Mouse (Mus musculus): ENCODE data around the gene Insl6. TPM values are rescaled to one million over a fixed set of nuclear protein-coding genes. Genes with fewer than 3 reads are reported as not detected.

Gene Insl6
- total and polyA plus RNA-seq, 3 experiments, result 5.1 to 11.2 (median 8.5) TPM

DNA sequence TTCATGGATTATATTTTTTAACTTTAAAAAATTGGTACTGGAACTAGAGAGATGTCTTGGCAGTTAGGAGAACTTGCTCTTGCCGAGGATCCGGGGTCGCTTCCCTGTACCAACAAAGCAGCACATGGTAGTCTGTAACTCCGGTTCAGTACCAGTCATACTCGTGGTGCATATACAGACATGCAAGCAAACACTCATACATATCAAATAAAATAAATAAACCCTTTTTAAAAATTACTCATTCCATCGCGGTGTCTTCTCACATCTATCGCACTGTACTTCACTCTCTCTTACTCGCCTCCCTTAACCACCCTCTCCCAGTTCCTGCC, 660 bp upstream of the Insl6 start:
- peak overlapping the region; percentile 39; the same call in 1 of the 2 replicates for H3K9ac ChIP-seq (ENCODE audit: insufficient read depth, low read depth)
- no peaks in the 10 kb centered on the region; the same call in 1 of the 2 replicates for H3K79me2 ChIP-seq (replicated peaks; ENCODE audit: control insufficient read depth, extremely low read depth, insufficient read depth, poor library complexity, severe bottlenecking)
- dilution Hi-C loops (cut with MboI; ENCODE audit: extremely low pct_ligation_motif_present, extremely low pct_unique_long_range_greater_than_20kb, low sequenced_read_pairs) (no loop called here), in situ Hi-C loops (cut with MboI; ENCODE audit: low pct_ligation_motif_present, low pct_unique_long_range_greater_than_20kb, low sequenced_read_pairs) (no loop called here)
- TF ChIP-seq JUND (conservative IDR thresholded peaks at IDR 0.05; ENCODE audit: low read depth, low read length) (no peak), PAX5 (IDR thresholded peaks at IDR 0.05; ENCODE audit: low read length) (no peak), MXI1 (IDR thresholded peaks at IDR 0.05; ENCODE audit: low read depth, low read length) (no peak)
- H3K4me2 ChIP-seq (ENCODE audit: insufficient read depth, low read depth, poor library complexity, severe bottlenecking), result no peak overlapping the region
- H3K9me3 ChIP-seq (replicated peaks; ENCODE audit: low read length), result no peaks in the 10 kb centered on the region
- H3K4me1 ChIP-seq (ENCODE audit: control insufficient read depth in 1 of 2, insufficient read depth in 2 of 2), result peaks cover 0 to 8% of the 10 kb centered on the region in 2 experiments; a peak in 1 of 4 replicates
- H3K4me3 ChIP-seq (replicated peaks in 1 of 3; ENCODE audit: low read depth in 2 of 3, low read length in 2 of 3, poor library complexity in 1 of 3), result no peak overlapping the region
- H3K36me3 ChIP-seq (replicated peaks in 1 of 2; ENCODE audit: control insufficient read depth in 1 of 2, insufficient read depth in 1 of 2, low read length in 1 of 2), result no peaks in the 10 kb centered on the region
- no peak overlapping the region for H3K27ac ChIP-seq (ENCODE audit: insufficient read depth, low read depth)
- no peaks in the 10 kb centered on the region for H3K27me3 ChIP-seq (replicated peaks)
- no peak for DNase-seq (ENCODE audit: extremely low read depth)

GRCm38 (mm10) chr19:29323416-29324049, 1.6 kb downstream of the Insl6 start:
- Histone ChIP-seq H3K9ac (ENCODE audit: insufficient read depth, low read depth) (peak overlapping the region; percentile 83), H3K9me3 (replicated peaks; ENCODE audit: low read length) (no peaks in the 10 kb centered on the region), H3K4me2 (ENCODE audit: insufficient read depth, low read depth, poor library complexity, severe bottlenecking) (peak overlapping the region; percentile 82), H3K79me2 (replicated peaks; ENCODE audit: control insufficient read depth, extremely low read depth, insufficient read depth, poor library complexity, severe bottlenecking) (no peaks in the 10 kb centered on the region; the same call in 1 of the 2 replicates), H3K27me3 (replicated peaks) (no peaks in the 10 kb centered on the region), H3K4me1 (ENCODE audit: control insufficient read depth in 1 of 2, insufficient read depth in 2 of 2) (peaks cover 0 to 8% of the 10 kb centered on the region in 2 experiments; a peak in 1 of 4 replicates), H3K27ac (ENCODE audit: insufficient read depth, low read depth) (no peak overlapping the region; the same call in 1 of the 2 replicates), H3K4me3 (replicated peaks in 1 of 3; ENCODE audit: low read depth in 2 of 3, low read length in 2 of 3, poor library complexity in 1 of 3) (peak overlapping the region; percentile 37 to 82 (median 81)), H3K36me3 (replicated peaks in 1 of 2; ENCODE audit: control insufficient read depth in 1 of 2, insufficient read depth in 1 of 2, low read length in 1 of 2) (no peaks in the 10 kb centered on the region)
- dilution Hi-C loops (cut with MboI; ENCODE audit: extremely low pct_ligation_motif_present, extremely low pct_unique_long_range_greater_than_20kb, low sequenced_read_pairs) (no loop called here), in situ Hi-C loops (cut with MboI; ENCODE audit: low pct_ligation_motif_present, low pct_unique_long_range_greater_than_20kb, low sequenced_read_pairs) (no loop called here)
- DNase-seq (ENCODE audit: extremely low read depth), result no peak
- no peak for TF ChIP-seq MXI1 (IDR thresholded peaks at IDR 0.05; ENCODE audit: low read depth, low read length)
- TF ChIP-seq EP300 (IDR thresholded peaks at IDR 0.05; ENCODE audit: low read length), result peak; percentile 63; the same call in 1 of the 2 replicates
- TF ChIP-seq SIN3A (IDR thresholded peaks at IDR 0.05; ENCODE audit: low read length), result peak; percentile 73
- TF ChIP-seq MAZ (IDR thresholded peaks at IDR 0.05; ENCODE audit: low read depth, low read length), result no peak
- TF ChIP-seq TCF12 (IDR thresholded peaks at IDR 0.05; ENCODE audit: low read depth, low read length), result no peak
- TF ChIP-seq HCFC1 (IDR thresholded peaks at IDR 0.05; ENCODE audit: low read depth, low read length), result no peak
- no peak for TF ChIP-seq RCOR1 (conservative IDR thresholded peaks at IDR 0.05; ENCODE audit: low read depth, low read length)
- no peak for TF ChIP-seq ELF1 (IDR thresholded peaks at IDR 0.05; ENCODE audit: low read depth, low read length)
- peak; percentile 47 for TF ChIP-seq IRF4 (IDR thresholded peaks at IDR 0.05; ENCODE audit: low read depth, low read length)
- no peak for TF ChIP-seq NRF1 (IDR thresholded peaks at IDR 0.05; ENCODE audit: low read depth, low read length)
- no peak for TF ChIP-seq ZMIZ1 (IDR thresholded peaks at IDR 0.05; ENCODE audit: low read depth, low read length)

- H3K79me2 ChIP-seq (replicated peaks; ENCODE audit: control insufficient read depth, extremely low read depth, insufficient read depth, poor library complexity, severe bottlenecking), result no peaks in the 10 kb centered on the region
Observed at GRCm38 (mm10) chr19:29312661-29313060, 12.5 kb downstream of the Insl6 start.

More at GRCm38 (mm10) chr19:29312661-29313060, 12.5 kb downstream of the Insl6 start:
- dilution Hi-C loops (cut with MboI; ENCODE audit: extremely low pct_ligation_motif_present, extremely low pct_unique_long_range_greater_than_20kb, low sequenced_read_pairs), result no loop called here
- Histone ChIP-seq H3K27me3 (replicated peaks) (no peaks in the 10 kb centered on the region), H3K4me1 (ENCODE audit: control insufficient read depth in 1 of 2, insufficient read depth in 2 of 2) (no peaks in the 10 kb centered on the region), H3K36me3 (replicated peaks in 1 of 2; ENCODE audit: control insufficient read depth in 1 of 2, insufficient read depth in 1 of 2, low read length in 1 of 2) (peaks cover 7 to 26% of the 10 kb centered on the region in 2 experiments), H3K9ac (ENCODE audit: insufficient read depth, low read depth) (no peak overlapping the region), H3K9me3 (replicated peaks; ENCODE audit: low read length) (peaks cover 5% of the 10 kb centered on the region), H3K27ac (ENCODE audit: insufficient read depth, low read depth) (no peak overlapping the region), H3K4me3 (replicated peaks in 1 of 3; ENCODE audit: low read depth in 2 of 3, low read length in 2 of 3, poor library complexity in 1 of 3) (no peak overlapping the region), H3K4me2 (ENCODE audit: insufficient read depth, low read depth, poor library complexity, severe bottlenecking) (no peak overlapping the region)
- in situ Hi-C loops (cut with MboI; ENCODE audit: low pct_ligation_motif_present, low pct_unique_long_range_greater_than_20kb, low sequenced_read_pairs), result no loop called here
- no peak for DNase-seq (ENCODE audit: extremely low read depth)
- no peak for TF ChIP-seq RCOR1 (conservative IDR thresholded peaks at IDR 0.05; ENCODE audit: low read depth, low read length)
- no peak for TF ChIP-seq E2F4 (IDR thresholded peaks at IDR 0.05; ENCODE audit: insufficient replicate concordance, low read depth, low read length)
- TF ChIP-seq NRF1 (IDR thresholded peaks at IDR 0.05; ENCODE audit: low read depth, low read length), result no peak

Measured in CH12.LX (cell line).